ENCODE assay signal across 8 mouse cellular contexts in the genomic region with DNA sequence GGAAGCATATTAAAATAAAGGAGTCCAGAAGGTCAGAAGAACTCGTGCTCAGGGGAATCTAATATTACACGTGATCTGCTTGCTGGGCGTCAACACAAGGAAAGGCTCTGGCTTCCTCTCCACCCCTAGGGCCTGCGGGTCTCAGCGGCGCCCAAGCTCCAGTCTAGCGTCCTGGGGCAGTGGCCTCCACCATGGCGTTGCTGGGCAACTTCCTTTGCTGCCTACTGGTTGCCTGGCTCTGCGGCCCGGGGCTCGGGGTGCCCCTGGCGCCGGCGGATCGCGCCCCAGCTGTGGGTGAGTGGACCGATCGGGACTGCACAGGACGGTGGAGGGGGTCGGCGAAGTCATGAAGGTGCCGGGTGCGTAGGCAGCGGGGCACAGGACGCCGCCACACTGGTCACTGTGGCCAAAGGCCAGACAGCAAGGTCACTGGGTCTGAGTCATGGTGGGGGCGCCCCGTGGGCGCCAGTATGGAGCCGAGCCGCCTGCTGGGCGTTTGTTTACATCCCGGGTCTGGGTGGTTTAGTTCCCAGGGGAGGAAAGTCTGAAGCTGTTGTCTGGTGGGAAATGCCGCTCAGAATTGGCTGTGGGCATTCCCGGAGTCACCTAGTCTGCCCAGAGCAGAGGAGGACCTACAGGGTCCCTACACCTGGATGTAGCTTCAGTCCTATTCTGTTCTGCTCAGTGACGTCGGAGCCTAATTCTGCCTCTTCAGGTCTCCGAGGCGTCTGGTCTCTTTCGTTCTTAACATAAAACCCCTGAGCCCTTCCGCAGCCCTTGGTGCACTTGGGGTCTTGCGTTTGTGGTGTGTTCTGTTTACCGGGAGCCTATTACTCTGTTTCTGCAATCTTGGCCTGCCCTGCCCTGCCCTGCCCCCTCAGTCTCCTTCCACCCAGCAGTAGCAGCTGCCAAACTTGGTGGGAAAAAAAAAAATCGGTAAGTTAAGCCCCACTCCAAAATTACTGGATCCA. TPM values are rescaled to one million over a fixed set of nuclear protein-coding genes. Genes with fewer than 3 reads are reported as not detected.
DNase-seq lines count a peak whose midpoint lies in the region; ATAC-seq lines count a peak whose summit lies in the region.

No protein-coding gene starts in this region.

- no peaks in the 10 kb centered on the region for H3K27me3 ChIP-seq in hindbrain, embryonic 14.5 days (ENCODE audit: control insufficient read depth, insufficient read depth, low read length)
- peaks cover 2% of the 10 kb centered on the region for H3K27me3 ChIP-seq in megakaryocyte, embryonic 14.5 days (replicated peaks)

- H3K27ac ChIP-seq in hindbrain, embryonic 14.5 days: peak overlapping the region; percentile 74

- DNase-seq in cerebellum, postnatal 14 days: peak; percentile 32 to 34
- peak; percentile 60 for DNase-seq in gastrocnemius, adult 18-20 months (ENCODE audit: low spot score)
- DNase-seq in hindbrain, embryonic 14.5 days (ENCODE audit: low spot score): peak; percentile 56
- peak; percentile 24 to 28 for DNase-seq in left cerebral cortex, postnatal 25 days (ENCODE audit: low spot score in 2 of 2)
- DNase-seq in right cerebral cortex, postnatal 14 days: peak; percentile 30
- peak; percentile 32 to 45 for DNase-seq in urinary bladder, postnatal 36 days (ENCODE audit: low spot score in 2 of 2)

- H3K4me1 ChIP-seq in hindbrain, embryonic 14.5 days (replicated peaks; ENCODE audit: control insufficient read depth, insufficient read depth, low read length): peaks cover 11% of the 10 kb centered on the region
- peaks cover 5% of the 10 kb centered on the region for H3K4me1 ChIP-seq in megakaryocyte, embryonic 14.5 days

- intact Hi-C loops in left cerebral cortex, postnatal 25 days (cut with DNase I): loop anchor here (2.0 to 5.0 kb wide), 2 partner anchors 43 to 50 kb away; no protein-coding TSS in a partner anchor

- peak overlapping the region; percentile 79 for H3K9ac ChIP-seq in hindbrain, embryonic 14.5 days

- H3K36me3 ChIP-seq in hindbrain, embryonic 14.5 days (replicated peaks; ENCODE audit: control insufficient read depth, insufficient read depth): no peaks in the 10 kb centered on the region
- H3K36me3 ChIP-seq in megakaryocyte, embryonic 14.5 days (replicated peaks; ENCODE audit: low read length): no peaks in the 10 kb centered on the region

- H3K9me3 ChIP-seq in hindbrain, embryonic 14.5 days (ENCODE audit: control insufficient read depth, low read length): peaks cover 16% of the 10 kb centered on the region; the same call in 1 of the 2 replicates
- no peaks in the 10 kb centered on the region for H3K9me3 ChIP-seq in megakaryocyte, embryonic 14.5 days

- WGBS in hindbrain, embryonic 14.5 days: 2% methylated on average over 44 of the region's 44 CpGs

- peak overlapping the region; percentile 72 for H3K4me3 ChIP-seq in hindbrain, embryonic 14.5 days (replicated peaks; ENCODE audit: low read length)
- H3K4me3 ChIP-seq in megakaryocyte, embryonic 14.5 days (replicated peaks): peak overlapping the region; percentile 91

- ATAC-seq in activated CD4-positive, CD25-positive, alpha-beta regulatory T cell, adult 4 months: peak; percentile 44
- peak; percentile 78 for ATAC-seq in hindbrain, embryonic 14.5 days (ENCODE audit: low FRiP score)

- H3K4me2 ChIP-seq in hindbrain, embryonic 14.5 days (replicated peaks): peak overlapping the region; percentile 99

RNA-seq across cellular contexts. Expression of gene Smpdl3a, which starts 0.6 kb away (rescaled TPM):
- polyA plus RNA-seq in activated CD4-positive, CD25-positive, alpha-beta regulatory T cell, adult 4 months (2017; shearing (Covaris generic)): 100 to 1,000 TPM; 146 TPM
- 10 to 100 TPM; 79.2 to 79.3 TPM for total RNA-seq in gastrocnemius, adult 18-20 months (2021)
- 35.3 and 35.9 TPM in 2 replicates for polyA plus RNA-seq in hindbrain, embryonic 14.5 days (2014; fragmentation: Nextera tagmentation; extraction: Ambion mirVana)
- total RNA-seq in left cerebral cortex, postnatal 25 days (2021): 10 to 100 TPM; 27.3 to 28.2 TPM
- 2.4 TPM in 1 of 2 replicates, not detected in the other for polyA plus RNA-seq in megakaryocyte, embryonic 14.5 days (2012; ENCODE audit: insufficient read depth, low replicate concordance)

RNA-seq across cellular contexts. Expression of gene Fabp7, which starts 10.1 kb away (rescaled TPM):
- polyA plus RNA-seq in activated CD4-positive, CD25-positive, alpha-beta regulatory T cell, adult 4 months (2017; shearing (Covaris generic)): not detected
- not detected for total RNA-seq in gastrocnemius, adult 18-20 months (2021)
- 2,236 and 2,340 TPM in 2 replicates for polyA plus RNA-seq in hindbrain, embryonic 14.5 days (2014; fragmentation: Nextera tagmentation; extraction: Ambion mirVana)
- 100 to 1,000 TPM in 1 of 2 experiments, 10 to 100 TPM in 1; 72.9 to 102 TPM for total RNA-seq in left cerebral cortex, postnatal 25 days (2021)
- not detected in 2 replicates for polyA plus RNA-seq in megakaryocyte, embryonic 14.5 days (2012; ENCODE audit: insufficient read depth, low replicate concordance)

Comparison
In these comparisons a context has a peak if more than half of its experiments do, and no peak if none do; other contexts are left out.
1. Peak in every context shown above with its lines: DNase-seq, ATAC-seq, H3K4me3 ChIP-seq and H3K27ac ChIP-seq.
2. RNA of gene Smpdl3a, which starts 0.6 kb away (polyA plus RNA-seq): 146 TPM in activated CD4-positive, CD25-positive, alpha-beta regulatory T cell, adult 4 months and 35.3 to 35.9 TPM in hindbrain, embryonic 14.5 days; 2.4 TPM in megakaryocyte, embryonic 14.5 days; every median in the first group is over 10 times any median in the second.
3. RNA of gene Fabp7, which starts 10.1 kb away (polyA plus RNA-seq): 2,236 to 2,340 TPM in hindbrain, embryonic 14.5 days; not detected in activated CD4-positive, CD25-positive, alpha-beta regulatory T cell, adult 4 months and not detected in megakaryocyte, embryonic 14.5 days; every median in the first group is over 1,000 times any median in the second.